Mouse (Mus musculus): ENCODE results near the gene Rbm44. TPM values are rescaled to one million over a fixed set of nuclear protein-coding genes. Genes with fewer than 3 reads are reported as not detected.

Rbm44 gene
- polyA plus RNA-seq, 1 experiment from 2014 or later, result 1.4 TPM

GRCm38 (mm10) chr1:91107548-91107947 lies 37.3 kb upstream of the Rbm44 start:
- H3K36me3 ChIP-seq (ENCODE audit: control insufficient read depth, insufficient read depth, low read length), result no peaks in the 10 kb centered on the region
- no peaks in the 10 kb centered on the region for H3K27me3 ChIP-seq (ENCODE audit: control insufficient read depth, insufficient read depth, low read length)
- no peak overlapping the region for H3K9ac ChIP-seq (ENCODE audit: low read depth, low read length)
- ATAC-seq (ENCODE audit: low FRiP score), result no peak
- H3K27ac ChIP-seq (ENCODE audit: low read depth, low read length), result no peak overlapping the region
- H3K4me1 ChIP-seq (replicated peaks; ENCODE audit: control insufficient read depth, insufficient read depth, low read length), result no peaks in the 10 kb centered on the region
- 75% methylated on average over 5 of the region's 5 CpGs for WGBS
- H3K9me3 ChIP-seq (ENCODE audit: control insufficient read depth, low read length), result no peaks in the 10 kb centered on the region
- H3K4me2 ChIP-seq (replicated peaks; ENCODE audit: low read depth, low read length), result no peak overlapping the region
- H3K4me3 ChIP-seq (ENCODE audit: low read depth, low read length), result no peak overlapping the region
- no peak for DNase-seq (ENCODE audit: low spot score)

GRCm38 (mm10) chr1:91109302-91109701 lies 35.6 kb upstream of the Rbm44 start:
- Histone ChIP-seq H3K4me2 (replicated peaks; ENCODE audit: low read depth, low read length) (no peak overlapping the region), H3K9ac (ENCODE audit: low read depth, low read length) (no peak overlapping the region), H3K4me3 (ENCODE audit: low read depth, low read length) (no peak overlapping the region), H3K27ac (ENCODE audit: low read depth, low read length) (no peak overlapping the region), H3K36me3 (ENCODE audit: control insufficient read depth, insufficient read depth, low read length) (no peaks in the 10 kb centered on the region), H3K4me1 (replicated peaks; ENCODE audit: control insufficient read depth, insufficient read depth, low read length) (no peaks in the 10 kb centered on the region), H3K27me3 (ENCODE audit: control insufficient read depth, insufficient read depth, low read length) (no peaks in the 10 kb centered on the region), H3K9me3 (ENCODE audit: control insufficient read depth, low read length) (no peaks in the 10 kb centered on the region)
- DNase-seq (ENCODE audit: low spot score) (no peak), ATAC-seq (ENCODE audit: low FRiP score) (no peak)
- WGBS, result 68% methylated on average over 4 of the region's 4 CpGs

GRCm38 (mm10) chr1:91112171-91112570 lies 32.7 kb upstream of the Rbm44 start:
- H3K9ac ChIP-seq (ENCODE audit: low read depth, low read length), result no peak overlapping the region
- H3K27ac ChIP-seq (ENCODE audit: low read depth, low read length), result no peak overlapping the region
- H3K4me1 ChIP-seq (replicated peaks; ENCODE audit: control insufficient read depth, insufficient read depth, low read length), result no peaks in the 10 kb centered on the region
- no peaks in the 10 kb centered on the region for H3K9me3 ChIP-seq (ENCODE audit: control insufficient read depth, low read length)
- no peaks in the 10 kb centered on the region for H3K36me3 ChIP-seq (ENCODE audit: control insufficient read depth, insufficient read depth, low read length)
- no peak overlapping the region for H3K4me3 ChIP-seq (ENCODE audit: low read depth, low read length)
- 93% methylated on average over 14 of the region's 14 CpGs for WGBS
- no peak overlapping the region for H3K4me2 ChIP-seq (replicated peaks; ENCODE audit: low read depth, low read length)
- DNase-seq (ENCODE audit: low spot score) (no peak), ATAC-seq (ENCODE audit: low FRiP score) (no peak)
- no peaks in the 10 kb centered on the region for H3K27me3 ChIP-seq (ENCODE audit: control insufficient read depth, insufficient read depth, low read length)

- Histone ChIP-seq H3K4me3 (ENCODE audit: low read depth, low read length) (no peak overlapping the region), H3K4me2 (replicated peaks; ENCODE audit: low read depth, low read length) (no peak overlapping the region), H3K9me3 (ENCODE audit: control insufficient read depth, low read length) (no peaks in the 10 kb centered on the region), H3K9ac (ENCODE audit: low read depth, low read length) (no peak overlapping the region), H3K27ac (ENCODE audit: low read depth, low read length) (no peak overlapping the region), H3K4me1 (replicated peaks; ENCODE audit: control insufficient read depth, insufficient read depth, low read length) (no peaks in the 10 kb centered on the region), H3K36me3 (ENCODE audit: control insufficient read depth, insufficient read depth, low read length) (no peaks in the 10 kb centered on the region), H3K27me3 (ENCODE audit: control insufficient read depth, insufficient read depth, low read length) (no peaks in the 10 kb centered on the region)
- WGBS, result 91% methylated on average over 4 of the region's 4 CpGs
- ATAC-seq (ENCODE audit: low FRiP score) (no peak), DNase-seq (ENCODE audit: low spot score) (no peak)
Measured at GRCm38 (mm10) chr1:91112606-91113005, 32.3 kb upstream of the Rbm44 start.

GRCm38 (mm10) chr1:91122121-91122520 lies 22.8 kb upstream of the Rbm44 start:
- H3K27ac ChIP-seq (ENCODE audit: low read depth, low read length), result no peak overlapping the region
- 79% methylated on average over 11 of the region's 11 CpGs for WGBS

GRCm38 (mm10) chr1:91123004-91123403 lies 21.9 kb upstream of the Rbm44 start:
- Histone ChIP-seq H3K9ac (ENCODE audit: low read depth, low read length) (no peak overlapping the region), H3K4me1 (replicated peaks; ENCODE audit: control insufficient read depth, insufficient read depth, low read length) (no peaks in the 10 kb centered on the region), H3K4me3 (ENCODE audit: low read depth, low read length) (no peak overlapping the region), H3K27ac (ENCODE audit: low read depth, low read length) (no peak overlapping the region), H3K9me3 (ENCODE audit: control insufficient read depth, low read length) (no peaks in the 10 kb centered on the region), H3K27me3 (ENCODE audit: control insufficient read depth, insufficient read depth, low read length) (no peaks in the 10 kb centered on the region), H3K36me3 (ENCODE audit: control insufficient read depth, insufficient read depth, low read length) (0 out of 2 replicates have a peak, but pooled peaks cover under 1% of the 10 kb centered on the region), H3K4me2 (replicated peaks; ENCODE audit: low read depth, low read length) (no peak overlapping the region)
- WGBS, result 91% methylated on average over 5 of the region's 5 CpGs
- DNase-seq (ENCODE audit: low spot score) (no peak), ATAC-seq (ENCODE audit: low FRiP score) (no peak)

More at GRCm38 (mm10) chr1:91122121-91122520, 22.8 kb upstream of the Rbm44 start:
- Histone ChIP-seq H3K36me3 (ENCODE audit: control insufficient read depth, insufficient read depth, low read length) (no peaks in the 10 kb centered on the region), H3K9me3 (ENCODE audit: control insufficient read depth, low read length) (no peaks in the 10 kb centered on the region), H3K4me1 (replicated peaks; ENCODE audit: control insufficient read depth, insufficient read depth, low read length) (no peaks in the 10 kb centered on the region), H3K4me3 (ENCODE audit: low read depth, low read length) (no peak overlapping the region), H3K9ac (ENCODE audit: low read depth, low read length) (no peak overlapping the region), H3K27me3 (ENCODE audit: control insufficient read depth, insufficient read depth, low read length) (no peaks in the 10 kb centered on the region), H3K4me2 (replicated peaks; ENCODE audit: low read depth, low read length) (no peak overlapping the region)
- no peak for DNase-seq (ENCODE audit: low spot score)
- no peak for ATAC-seq (ENCODE audit: low FRiP score)

GRCm38 (mm10) chr1:91123466-91123865 lies 21.4 kb upstream of the Rbm44 start:
- H3K4me2 ChIP-seq (replicated peaks; ENCODE audit: low read depth, low read length), result no peak overlapping the region
- H3K4me1 ChIP-seq (replicated peaks; ENCODE audit: control insufficient read depth, insufficient read depth, low read length), result no peaks in the 10 kb centered on the region
- H3K9me3 ChIP-seq (ENCODE audit: control insufficient read depth, low read length), result no peaks in the 10 kb centered on the region
- H3K27me3 ChIP-seq (ENCODE audit: control insufficient read depth, insufficient read depth, low read length), result no peaks in the 10 kb centered on the region
- ATAC-seq (ENCODE audit: low FRiP score) (no peak), DNase-seq (ENCODE audit: low spot score) (no peak)
- 0 out of 2 replicates have a peak, but pooled peaks cover 4% of the 10 kb centered on the region for H3K36me3 ChIP-seq (ENCODE audit: control insufficient read depth, insufficient read depth, low read length)
- no peak overlapping the region for H3K4me3 ChIP-seq (ENCODE audit: low read depth, low read length)
- no peak overlapping the region for H3K9ac ChIP-seq (ENCODE audit: low read depth, low read length)
- no peak overlapping the region for H3K27ac ChIP-seq (ENCODE audit: low read depth, low read length)
- WGBS, result 83% methylated on average over 3 of the region's 3 CpGs

- WGBS, result 88% methylated on average over 4 of the region's 4 CpGs
- no peak for DNase-seq (ENCODE audit: low spot score)
Measured at GRCm38 (mm10) chr1:91128849-91129248, 16.0 kb upstream of the Rbm44 start.

GRCm38 (mm10) chr1:91137036-91137435 lies 7.9 kb upstream of the Rbm44 start:
- no peak overlapping the region for H3K4me3 ChIP-seq (ENCODE audit: low read depth, low read length)
- no peaks in the 10 kb centered on the region for H3K4me1 ChIP-seq (replicated peaks; ENCODE audit: control insufficient read depth, insufficient read depth, low read length)
- H3K36me3 ChIP-seq (ENCODE audit: control insufficient read depth, insufficient read depth, low read length), result no peaks in the 10 kb centered on the region
- ATAC-seq (ENCODE audit: low FRiP score) (no peak), DNase-seq (ENCODE audit: low spot score) (no peak)
- no peaks in the 10 kb centered on the region for H3K27me3 ChIP-seq (ENCODE audit: control insufficient read depth, insufficient read depth, low read length)
- no peak overlapping the region for H3K9ac ChIP-seq (ENCODE audit: low read depth, low read length)
- no peak overlapping the region for H3K27ac ChIP-seq (ENCODE audit: low read depth, low read length)
- H3K9me3 ChIP-seq (ENCODE audit: control insufficient read depth, low read length), result no peaks in the 10 kb centered on the region
- 85% methylated on average over 2 of the region's 2 CpGs for WGBS
- no peak overlapping the region for H3K4me2 ChIP-seq (replicated peaks; ENCODE audit: low read depth, low read length)

More at GRCm38 (mm10) chr1:91128849-91129248, 16.0 kb upstream of the Rbm44 start:
- Histone ChIP-seq H3K9me3 (ENCODE audit: control insufficient read depth, low read length) (no peaks in the 10 kb centered on the region), H3K36me3 (ENCODE audit: control insufficient read depth, insufficient read depth, low read length) (0 out of 2 replicates have a peak, but pooled peaks cover 4% of the 10 kb centered on the region), H3K27ac (ENCODE audit: low read depth, low read length) (no peak overlapping the region), H3K9ac (ENCODE audit: low read depth, low read length) (no peak overlapping the region), H3K4me1 (replicated peaks; ENCODE audit: control insufficient read depth, insufficient read depth, low read length) (no peaks in the 10 kb centered on the region), H3K27me3 (ENCODE audit: control insufficient read depth, insufficient read depth, low read length) (no peaks in the 10 kb centered on the region), H3K4me2 (replicated peaks; ENCODE audit: low read depth, low read length) (no peak overlapping the region), H3K4me3 (ENCODE audit: low read depth, low read length) (no peak overlapping the region)
- no peak for ATAC-seq (ENCODE audit: low FRiP score)

All from hindbrain, embryonic 11.5 days (tissue).